In genomic region chr12:80130558-80131358, GRCm38 (mm10) we compare ENCODE assay signal across 8 mouse cellular contexts. TPM values are rescaled to one million over a fixed set of nuclear protein-coding genes. Genes with fewer than 3 reads are reported as not detected.
DNase-seq lines count a peak whose midpoint lies in the region; ATAC-seq and TF ChIP-seq lines count a peak whose summit lies in the region.

No protein-coding gene starts in this region.

- WGBS in forebrain, embryonic 14.5 days = 2% methylated on average over 6 of the region's 6 CpGs
- WGBS in intestine, embryonic 15.5 days = 10% methylated on average over 5 of the region's 6 CpGs
- WGBS in liver, embryonic 16.5 days (ENCODE audit: insufficient replicate concordance) = 8% methylated on average over 6 of the region's 6 CpGs

- peak overlapping the region; percentile 4; the same call in 1 of the 2 replicates for H3K9ac ChIP-seq in forebrain, embryonic 14.5 days (ENCODE audit: low read length)
- peak overlapping the region; percentile 94 for H3K9ac ChIP-seq in intestine, embryonic 15.5 days
- H3K9ac ChIP-seq in liver, embryonic 16.5 days (ENCODE audit: low read depth, low read length) = peak overlapping the region; percentile 85

- ATAC-seq in forebrain, embryonic 14.5 days = peak; percentile 52
- peak; percentile 79 for ATAC-seq in intestine, embryonic 15.5 days
- peak; percentile 46 for ATAC-seq in liver, embryonic 16.5 days (ENCODE audit: low read depth)
- ATAC-seq in neutrophil, adult 5-6 weeks (ENCODE audit: extremely low read depth, insufficient number of reproducible peaks, low FRiP score, poor library complexity, severe bottlenecking) = peak; percentile 23; the same call in 1 of the 2 replicates
- ATAC-seq in cerebellum, adult (ENCODE audit: insufficient number of reproducible peaks, low FRiP score, low TSS enrichment) = no peak

- no peaks in the 10 kb centered on the region for H3K9me3 ChIP-seq in forebrain, embryonic 14.5 days (replicated peaks; ENCODE audit: control insufficient read depth, low read length)
- no peaks in the 10 kb centered on the region for H3K9me3 ChIP-seq in intestine, embryonic 15.5 days
- no peaks in the 10 kb centered on the region for H3K9me3 ChIP-seq in liver, embryonic 16.5 days (replicated peaks; ENCODE audit: control insufficient read depth, low read length)

- no peak for TF ChIP-seq CTCF in testis, adult 2 months (IDR thresholded peaks at IDR 0.05; ENCODE audit: control insufficient read depth, insufficient read depth, insufficient replicate concordance, low read depth, low read length)

- H3K4me3 ChIP-seq in testis, adult 2 months (ENCODE audit: control insufficient read depth, low read depth, low read length) = no peak overlapping the region
- H3K4me3 ChIP-seq in forebrain, embryonic 14.5 days (ENCODE audit: low read depth, low read length) = no peak overlapping the region
- peak overlapping the region; percentile 5; the same call in 1 of the 2 replicates for H3K4me3 ChIP-seq in intestine, embryonic 15.5 days (replicated peaks)
- H3K4me3 ChIP-seq in liver, embryonic 16.5 days (ENCODE audit: low read depth, low read length) = no peak overlapping the region; the same call in 1 of the 2 replicates

- peak overlapping the region; percentile 60; the same call in 1 of the 2 replicates for H3K27ac ChIP-seq in testis, adult 2 months (ENCODE audit: control insufficient read depth, insufficient read depth, low read depth, low read length)
- peak overlapping the region; percentile 94 for H3K27ac ChIP-seq in forebrain, embryonic 14.5 days (ENCODE audit: low read depth, low read length)
- peak overlapping the region; percentile 98 for H3K27ac ChIP-seq in intestine, embryonic 15.5 days
- peak overlapping the region; percentile 92 for H3K27ac ChIP-seq in liver, embryonic 16.5 days (ENCODE audit: low read length)

- DNase-seq in testis, postnatal 10 days (ENCODE audit: low spot score) = no peak
- peak; percentile 76 for DNase-seq in forebrain, embryonic 14.5 days (ENCODE audit: low spot score)
- DNase-seq in urinary bladder, adult 18-20 months (ENCODE audit: low spot score in 2 of 2) = no peak

- peak overlapping the region; percentile 35; the same call in 1 of the 2 replicates for H3K4me2 ChIP-seq in forebrain, embryonic 14.5 days (ENCODE audit: low read length)
- H3K4me2 ChIP-seq in intestine, embryonic 15.5 days (replicated peaks) = peak overlapping the region; percentile 78
- H3K4me2 ChIP-seq in liver, embryonic 16.5 days (ENCODE audit: low read depth, low read length) = peak overlapping the region; percentile 80

- H3K36me3 ChIP-seq in testis, adult 2 months (ENCODE audit: control insufficient read depth, insufficient read depth, low read length) = no peaks in the 10 kb centered on the region
- H3K36me3 ChIP-seq in forebrain, embryonic 14.5 days (ENCODE audit: control insufficient read depth, insufficient read depth, low read length) = no peaks in the 10 kb centered on the region
- H3K36me3 ChIP-seq in intestine, embryonic 15.5 days = no peaks in the 10 kb centered on the region
- no peaks in the 10 kb centered on the region for H3K36me3 ChIP-seq in liver, embryonic 16.5 days (ENCODE audit: control insufficient read depth, insufficient read depth)

- peaks cover 14% of the 10 kb centered on the region for H3K4me1 ChIP-seq in testis, adult 2 months (ENCODE audit: control insufficient read depth, insufficient read depth, low read length)
- peaks cover 23% of the 10 kb centered on the region for H3K4me1 ChIP-seq in forebrain, embryonic 14.5 days (ENCODE audit: control insufficient read depth, insufficient read depth, low read length)
- H3K4me1 ChIP-seq in intestine, embryonic 15.5 days (replicated peaks) = peaks cover 33% of the 10 kb centered on the region
- peaks cover 31% of the 10 kb centered on the region for H3K4me1 ChIP-seq in liver, embryonic 16.5 days (ENCODE audit: control insufficient read depth, low read depth, low read length)

- H3K27me3 ChIP-seq in testis, adult 2 months (ENCODE audit: control insufficient read depth, insufficient read depth, low read length) = no peaks in the 10 kb centered on the region
- no peaks in the 10 kb centered on the region for H3K27me3 ChIP-seq in forebrain, embryonic 14.5 days (replicated peaks; ENCODE audit: control insufficient read depth, insufficient read depth, low read length)
- H3K27me3 ChIP-seq in intestine, embryonic 15.5 days (replicated peaks) = no peaks in the 10 kb centered on the region
- no peaks in the 10 kb centered on the region for H3K27me3 ChIP-seq in liver, embryonic 16.5 days (ENCODE audit: control insufficient read depth, insufficient read depth, low read depth, low read length)

- no peak for TF ChIP-seq POLR2A in testis, adult 2 months (IDR thresholded peaks at IDR 0.05; ENCODE audit: control insufficient read depth, low read depth, low read length)

RNA-seq across cellular contexts. Expression of gene Zfp36l1, which starts 17.9 kb away (rescaled TPM):
- 28.4 and 33.0 TPM in 2 replicates for polyA plus RNA-seq in testis, adult 2 months (2012; rRNA removed)
- 39.7 and 45.5 TPM in 2 replicates for polyA plus RNA-seq in forebrain, embryonic 14.5 days (2014; fragmentation: Nextera tagmentation; extraction: Ambion mirVana)
- polyA plus RNA-seq in intestine, embryonic 15.5 days (2015; fragmentation: Nextera tagmentation; extraction: Ambion mirVana) = 95.8 and 107 TPM in 2 replicates
- 22.2 and 30.4 TPM in 2 replicates for polyA plus RNA-seq in liver, embryonic 16.5 days (2015; fragmentation: Nextera tagmentation; extraction: Ambion mirVana)
- total RNA-seq in neutrophil, adult 5-6 weeks (2017) = 142 and 166 TPM in 2 replicates

Comparison
In these comparisons a context has a peak if more than half of its experiments do, and no peak if none do; other contexts are left out.
1. H3K9ac ChIP-seq: peak in every context shown above with its lines; median percentile 94 in intestine, embryonic 15.5 days; 85 in liver, embryonic 16.5 days; 4 in forebrain, embryonic 14.5 days.